Comparison of ENCODE assay signal across 23 mouse cellular contexts in genomic region chr6:109176876-109177275, GRCm38 (mm10).
DNase-seq lines count a peak whose midpoint lies in the region; ATAC-seq lines count a peak whose summit lies in the region.
"Had no signal": no experiment of that assay in that cellular context is flagged by ENCODE, and none has a peak within 500 bp of the region (broad histone marks: within the 10 kb centered on the region; RNA-seq: fewer than 3 reads in every experiment).

No protein-coding gene starts in this region.

- WGBS in neural tube, embryonic 15.5 days = 92% methylated on average over 3 of the region's 3 CpGs

- no peaks in the 10 kb centered on the region for H3K27me3 ChIP-seq in neural tube, embryonic 15.5 days (replicated peaks)
- H3K27me3 ChIP-seq: embryonic facial prominence, embryonic 15.5 days; forebrain, embryonic 12.5 days; heart, embryonic 13.5 days; hindbrain, embryonic 12.5 days had no signal

- intact Hi-C loops in heart, postnatal 36 days (cut with DNase I) = no loop called here

- no peak overlapping the region for H3K4me2 ChIP-seq in neural tube, embryonic 15.5 days
- H3K4me2 ChIP-seq: embryonic facial prominence, embryonic 15.5 days; forebrain, embryonic 12.5 days; heart, embryonic 13.5 days; hindbrain, embryonic 12.5 days had no signal

- no peak for ATAC-seq in neural tube, embryonic 15.5 days (ENCODE audit: low FRiP score)
- ATAC-seq: forebrain, embryonic 16.5 days; hindbrain, embryonic 16.5 days had no signal

- DNase-seq in 3134 (ENCODE audit: extremely low read depth, insufficient read length, low spot score) (peak; percentile 50), 416B (ENCODE audit: low read depth) (peak; percentile 5)
- DNase-seq in embryo, embryonic 10.5 days (ENCODE audit: low spot score) = peak; percentile 57
- DNase-seq in fibroblast of lung, adult 2 months (ENCODE audit: low read depth) = peak; percentile 69
- no peak for DNase-seq in lung, postnatal 14 days
- DNase-seq in kidney, postnatal 14 days = no peak
- no peak for DNase-seq in heart, postnatal 36 days
- DNase-seq: adrenal gland, postnatal 10 days; cerebellum, adult 11 months; cerebellum, adult 9-10 months; cerebellum, postnatal 25 days; gastrocnemius, adult 2 months; gastrocnemius, postnatal 25 days; heart, postnatal 4 days; kidney, adult 11 months; kidney, adult 9 months had no signal

- peaks cover 7% of the 10 kb centered on the region for H3K4me1 ChIP-seq in neural tube, embryonic 15.5 days
- H3K4me1 ChIP-seq: embryonic facial prominence, embryonic 15.5 days; heart, embryonic 13.5 days; hindbrain, embryonic 12.5 days had no signal

- H3K27ac ChIP-seq in neural tube, embryonic 15.5 days (replicated peaks) = no peak overlapping the region
- H3K27ac ChIP-seq: embryonic facial prominence, embryonic 15.5 days; forebrain, embryonic 12.5 days; gastrocnemius, adult 2 months; heart, embryonic 13.5 days; hindbrain, embryonic 12.5 days had no signal

- H3K4me3 ChIP-seq in neural tube, embryonic 15.5 days (replicated peaks) = no peak overlapping the region
- H3K4me3 ChIP-seq: embryonic facial prominence, embryonic 15.5 days; forebrain, embryonic 12.5 days; gastrocnemius, adult 2 months; heart, embryonic 13.5 days; hindbrain, embryonic 12.5 days had no signal

- no peaks in the 10 kb centered on the region for H3K36me3 ChIP-seq in neural tube, embryonic 15.5 days
- H3K36me3 ChIP-seq: embryonic facial prominence, embryonic 15.5 days; forebrain, embryonic 12.5 days; heart, embryonic 13.5 days; hindbrain, embryonic 12.5 days had no signal

- H3K9me3 ChIP-seq in neural tube, embryonic 15.5 days (replicated peaks) = no peaks in the 10 kb centered on the region
- H3K9me3 ChIP-seq: embryonic facial prominence, embryonic 15.5 days; forebrain, embryonic 12.5 days; heart, embryonic 13.5 days; hindbrain, embryonic 12.5 days had no signal

- H3K9ac ChIP-seq in neural tube, embryonic 15.5 days (replicated peaks) = no peak overlapping the region
- H3K9ac ChIP-seq: embryonic facial prominence, embryonic 15.5 days; forebrain, embryonic 12.5 days; heart, embryonic 13.5 days; hindbrain, embryonic 12.5 days had no signal

Comparison
In these comparisons a context has a peak if more than half of its experiments do, and no peak if none do; other contexts are left out.
1. DNase-seq: peak in 3134 (single experiment), 416B (single experiment), embryo, embryonic 10.5 days (single experiment) and fibroblast of lung, adult 2 months (single experiment); none in lung, postnatal 14 days (single experiment), kidney, postnatal 14 days (single experiment) and heart, postnatal 36 days (0 of 2).